Mouse (Mus musculus) megakaryocyte, embryonic 14.5 days (primary cell): ENCODE data around the gene Opn3.

Experiments used
- FLI1 ChIP-seq: IDR thresholded peaks from 2 replicates; pipeline ENCODE4 v1.6.1; 2012; ENCODE audit warnings: low read length, inconsistent platforms, mixed read lengths
- GATA1 ChIP-seq: IDR thresholded peaks from 3 replicates; pipeline ENCODE4 v1.6.1; 2012; ENCODE audit warnings: mixed read lengths, low read length, inconsistent platforms, borderline replicate concordance

GRCm38 (mm10) chr1:175619814-175620431, 72.7 kb downstream of the Opn3 start, which contains the start of gene Kmo:
- TF ChIP-seq GATA1 (no peak), FLI1 (no peak)
